Comparison of ENCODE assay signal across 15 mouse cellular contexts in the genomic region with DNA sequence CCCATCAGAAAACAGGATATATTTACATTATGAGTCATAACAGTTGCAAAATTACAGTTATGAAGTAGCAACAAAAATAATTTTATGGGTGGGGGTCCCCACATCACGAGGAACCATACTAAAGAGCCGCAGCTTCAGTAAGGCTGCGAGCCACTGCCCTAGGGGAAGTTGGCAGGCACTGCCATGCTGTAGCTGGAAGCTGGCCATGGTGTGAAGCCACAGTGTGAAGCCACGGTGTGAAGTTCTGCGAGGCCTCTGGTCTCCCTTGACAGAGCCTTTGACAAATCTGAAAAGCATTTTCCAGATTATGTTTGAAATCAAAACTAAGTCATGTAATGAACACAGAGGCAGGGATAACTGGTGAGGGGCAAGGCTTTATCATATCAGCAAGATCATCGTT. TPM values are rescaled to one million over a fixed set of nuclear protein-coding genes. Genes with fewer than 3 reads are reported as not detected.
DNase-seq lines count a peak whose midpoint lies in the region.
"Had no signal": no experiment of that assay in that cellular context is flagged by ENCODE, and none has a peak within 500 bp of the region (broad histone marks: within the 10 kb centered on the region; RNA-seq: fewer than 3 reads in every experiment).

No protein-coding gene starts in this region.

- intact Hi-C loops in heart, postnatal 14 days (cut with DNase I) = no loop called here

- peak; percentile 56 for DNase-seq in heart, adult 11 months
- DNase-seq in heart, postnatal 14 days = no peak
- DNase-seq in CD4-positive helper T cell, adult 2 months (ENCODE audit: low read depth, low spot score) = peak; percentile 17
- peak; percentile 13 for DNase-seq in T-cell, adult 2 months (ENCODE audit: low spot score)
- DNase-seq in natural killer cell, adult 2 months (ENCODE audit: low spot score in 2 of 2) = peak; percentile 73 to 87
- no peak for DNase-seq in lung, postnatal 4 days
- DNase-seq: adrenal gland, postnatal 10 days; adrenal gland, postnatal 36 days; cerebellum, adult 11 months; cerebellum, adult 9-10 months; cerebellum, postnatal 36 days; embryo, embryonic 11 days; gastrocnemius, postnatal 25 days; heart, postnatal 10 days; heart, postnatal 4 days had no signal

RNA-seq across cellular contexts. Expression of a gene that starts 32.9 kb away (rescaled TPM):
- total RNA-seq in heart, postnatal 14 days (2021) = 10 to 100 TPM; 12.5 to 13.1 TPM

Comparison
In these comparisons a context has a peak if more than half of its experiments do, and no peak if none do; other contexts are left out.
1. DNase-seq: peak in heart, adult 11 months (single experiment), CD4-positive helper T cell, adult 2 months (single experiment), T-cell, adult 2 months (single experiment) and natural killer cell, adult 2 months (2 of 2); none in heart, postnatal 14 days (0 of 2) and lung, postnatal 4 days (0 of 2).